Mouse (Mus musculus): ENCODE measurements around the gene Cnksr3. TPM values are rescaled to one million over a fixed set of nuclear protein-coding genes. Genes with fewer than 3 reads are reported as not detected.

The Cnksr3 gene
- total and polyA plus RNA-seq, 2 experiments = 3.3 to 3.8 TPM

- Histone ChIP-seq H3K27ac (replicated peaks; ENCODE audit: insufficient read depth, low read depth, low read length) (no peak overlapping the region), H3K4me3 (ENCODE audit: insufficient read depth, low read depth, low read length) (no peak overlapping the region), H3K9ac (ENCODE audit: low read depth, low read length) (no peak overlapping the region), H3K79me2 (ENCODE audit: control insufficient read depth, insufficient read depth, low read length) (no peaks in the 10 kb centered on the region), H3K36me3 (ENCODE audit: control insufficient read depth, insufficient read depth, low read length) (peaks cover 19% of the 10 kb centered on the region), H3K4me1 (ENCODE audit: control insufficient read depth, insufficient read depth, low read length) (no peaks in the 10 kb centered on the region), H3K27me3 (ENCODE audit: control insufficient read depth, insufficient read depth, low read length) (no peaks in the 10 kb centered on the region)
- TF ChIP-seq POLR2A (IDR thresholded peaks at IDR 0.05; ENCODE audit: extremely low read depth, insufficient read depth, low read length) (no peak), CTCF (IDR thresholded peaks at IDR 0.05; ENCODE audit: low read depth, low read length) (no peak)
- DNase-seq (ENCODE audit: extremely low read depth, low read depth, low spot score) = no peak
- WGBS = 76% methylated on average over 7 of the region's 7 CpGs
Measured at GRCm38 (mm10) chr10:7117785-7118184, 94.3 kb downstream of the Cnksr3 start.

DNA sequence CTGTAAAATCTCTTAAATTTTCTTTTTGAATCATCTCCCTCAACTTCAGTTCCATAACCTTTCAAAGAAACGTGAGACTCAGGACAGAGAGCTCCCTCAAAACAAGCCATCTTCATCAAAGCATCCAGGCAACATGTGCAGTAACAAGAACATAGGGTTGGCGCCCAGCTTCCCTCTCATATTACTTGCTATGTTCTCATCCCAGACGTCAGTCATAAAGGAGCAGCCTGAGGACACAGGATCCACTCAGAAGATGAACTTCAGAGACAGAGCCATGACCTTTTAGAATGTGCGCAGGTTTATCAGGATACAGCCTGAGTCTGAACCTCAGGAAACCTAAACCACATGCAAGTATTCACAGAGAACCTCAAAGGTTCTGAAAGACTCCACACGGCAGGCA is 97.2 kb downstream of the Cnksr3 start:
- Histone ChIP-seq H3K79me2 (ENCODE audit: control insufficient read depth, insufficient read depth, low read length) (no peaks in the 10 kb centered on the region), H3K9ac (ENCODE audit: low read depth, low read length) (no peak overlapping the region), H3K27ac (replicated peaks; ENCODE audit: insufficient read depth, low read depth, low read length) (no peak overlapping the region), H3K27me3 (ENCODE audit: control insufficient read depth, insufficient read depth, low read length) (no peaks in the 10 kb centered on the region), H3K4me3 (ENCODE audit: insufficient read depth, low read depth, low read length) (no peak overlapping the region), H3K36me3 (ENCODE audit: control insufficient read depth, insufficient read depth, low read length) (peaks cover 5% of the 10 kb centered on the region), H3K4me1 (ENCODE audit: control insufficient read depth, insufficient read depth, low read length) (no peaks in the 10 kb centered on the region)
- WGBS = 90% methylated on average over 5 of the region's 5 CpGs
- DNase-seq (ENCODE audit: extremely low read depth, low read depth, low spot score) = no peak
- TF ChIP-seq POLR2A (IDR thresholded peaks at IDR 0.05; ENCODE audit: extremely low read depth, insufficient read depth, low read length) (no peak), CTCF (IDR thresholded peaks at IDR 0.05; ENCODE audit: low read depth, low read length) (no peak)

GRCm38 (mm10) chr10:7113747-7114146 is 98.3 kb downstream of the Cnksr3 start:
- Histone ChIP-seq H3K4me3 (ENCODE audit: insufficient read depth, low read depth, low read length) (no peak overlapping the region), H3K36me3 (ENCODE audit: control insufficient read depth, insufficient read depth, low read length) (peaks cover 2% of the 10 kb centered on the region; the same call in 1 of the 2 replicates), H3K27ac (replicated peaks; ENCODE audit: insufficient read depth, low read depth, low read length) (no peak overlapping the region), H3K27me3 (ENCODE audit: control insufficient read depth, insufficient read depth, low read length) (no peaks in the 10 kb centered on the region), H3K4me1 (ENCODE audit: control insufficient read depth, insufficient read depth, low read length) (no peaks in the 10 kb centered on the region), H3K79me2 (ENCODE audit: control insufficient read depth, insufficient read depth, low read length) (no peaks in the 10 kb centered on the region), H3K9ac (ENCODE audit: low read depth, low read length) (no peak overlapping the region)
- no peak for TF ChIP-seq CTCF (IDR thresholded peaks at IDR 0.05; ENCODE audit: low read depth, low read length)
- no peak for TF ChIP-seq POLR2A (IDR thresholded peaks at IDR 0.05; ENCODE audit: extremely low read depth, insufficient read depth, low read length)
- no peak for DNase-seq (ENCODE audit: extremely low read depth, low read depth, low spot score)
- 95% methylated on average over 4 of the region's 4 CpGs for WGBS

DNA sequence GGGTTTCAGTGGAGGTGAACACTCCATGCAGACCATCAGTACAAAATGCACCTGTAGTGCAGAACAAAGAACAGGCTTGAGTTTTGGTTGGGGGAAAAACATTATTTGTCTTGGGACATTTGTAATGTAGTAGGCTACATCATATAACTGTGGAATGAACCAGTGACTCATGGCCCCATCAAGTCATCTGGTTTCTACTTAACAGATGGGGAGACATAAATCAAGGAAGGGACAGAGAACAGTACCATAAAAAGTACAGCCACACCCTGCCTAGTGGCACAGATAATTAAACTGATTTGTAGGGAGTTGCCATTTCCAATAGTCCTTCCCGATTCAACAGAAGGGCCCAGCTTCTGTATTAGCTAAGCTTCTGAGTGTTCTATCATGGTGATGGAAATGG is 98.9 kb downstream of the Cnksr3 start:
- no peak for DNase-seq (ENCODE audit: extremely low read depth, low read depth, low spot score)
- Histone ChIP-seq H3K79me2 (ENCODE audit: control insufficient read depth, insufficient read depth, low read length) (no peaks in the 10 kb centered on the region), H3K36me3 (ENCODE audit: control insufficient read depth, insufficient read depth, low read length) (peaks cover 2% of the 10 kb centered on the region; the same call in 1 of the 2 replicates), H3K4me1 (ENCODE audit: control insufficient read depth, insufficient read depth, low read length) (no peaks in the 10 kb centered on the region), H3K27ac (replicated peaks; ENCODE audit: insufficient read depth, low read depth, low read length) (no peak overlapping the region), H3K27me3 (ENCODE audit: control insufficient read depth, insufficient read depth, low read length) (no peaks in the 10 kb centered on the region), H3K9ac (ENCODE audit: low read depth, low read length) (no peak overlapping the region), H3K4me3 (ENCODE audit: insufficient read depth, low read depth, low read length) (no peak overlapping the region)
- 92% methylated on average over 1 of the region's 1 CpGs for WGBS
- TF ChIP-seq POLR2A (IDR thresholded peaks at IDR 0.05; ENCODE audit: extremely low read depth, insufficient read depth, low read length) = no peak

- Histone ChIP-seq H3K4me1 (ENCODE audit: control insufficient read depth, insufficient read depth, low read length) (no peaks in the 10 kb centered on the region), H3K27ac (replicated peaks; ENCODE audit: insufficient read depth, low read depth, low read length) (no peak overlapping the region), H3K36me3 (ENCODE audit: control insufficient read depth, insufficient read depth, low read length) (no peaks in the 10 kb centered on the region), H3K79me2 (ENCODE audit: control insufficient read depth, insufficient read depth, low read length) (no peaks in the 10 kb centered on the region), H3K9ac (ENCODE audit: low read depth, low read length) (no peak overlapping the region), H3K4me3 (ENCODE audit: insufficient read depth, low read depth, low read length) (no peak overlapping the region), H3K27me3 (ENCODE audit: control insufficient read depth, insufficient read depth, low read length) (no peaks in the 10 kb centered on the region)
- WGBS = 87% methylated on average over 6 of the region's 6 CpGs
- TF ChIP-seq POLR2A (IDR thresholded peaks at IDR 0.05; ENCODE audit: extremely low read depth, insufficient read depth, low read length) (no peak), CTCF (IDR thresholded peaks at IDR 0.05; ENCODE audit: low read depth, low read length) (no peak)
- DNase-seq (ENCODE audit: extremely low read depth, low read depth, low spot score) = no peak
Measured at GRCm38 (mm10) chr10:7111462-7112000, 100.5 kb downstream of the Cnksr3 start.

GRCm38 (mm10) chr10:7103872-7104271 is 108.2 kb downstream of the Cnksr3 start:
- H3K27ac ChIP-seq (replicated peaks; ENCODE audit: insufficient read depth, low read depth, low read length) = no peak overlapping the region
- H3K79me2 ChIP-seq (ENCODE audit: control insufficient read depth, insufficient read depth, low read length) = no peaks in the 10 kb centered on the region
- H3K36me3 ChIP-seq (ENCODE audit: control insufficient read depth, insufficient read depth, low read length) = no peaks in the 10 kb centered on the region
- no peak for DNase-seq (ENCODE audit: extremely low read depth, low read depth, low spot score)
- no peaks in the 10 kb centered on the region for H3K27me3 ChIP-seq (ENCODE audit: control insufficient read depth, insufficient read depth, low read length)
- no peak overlapping the region for H3K9ac ChIP-seq (ENCODE audit: low read depth, low read length)
- TF ChIP-seq POLR2A (IDR thresholded peaks at IDR 0.05; ENCODE audit: extremely low read depth, insufficient read depth, low read length) = no peak
- no peak for TF ChIP-seq CTCF (IDR thresholded peaks at IDR 0.05; ENCODE audit: low read depth, low read length)
- H3K4me3 ChIP-seq (ENCODE audit: insufficient read depth, low read depth, low read length) = no peak overlapping the region
- no peaks in the 10 kb centered on the region for H3K4me1 ChIP-seq (ENCODE audit: control insufficient read depth, insufficient read depth, low read length)
- WGBS = 87% methylated on average over 1 of the region's 1 CpGs
